Mouse (Mus musculus) embryonic facial prominence, embryonic 14.5 days (tissue): Measurements from ENCODE around the gene Fbxo45. TPM values are rescaled to one million over a fixed set of nuclear protein-coding genes. Genes with fewer than 3 reads are reported as not detected.
A peak's percentile ranks its signal among the peaks of the same experiment; 100 is the strongest.
"Not testable (repeated sequence)": the region's sequence is repeated elsewhere in the genome, so short reads cannot be mapped to it uniquely, and the experiment has no call there.

Experiments used
- ATAC-seq: fragments of 200-750 bp; cut with Nextera tagmentation; 2 replicates; pipeline ENCODE4 v1.8.0; 2017; ENCODE audit warnings: low read depth, moderate number of reproducible peaks, moderate TSS enrichment
- DNase-seq: peaks from one replicate; pipeline ENCODE4 v3.0.0-alpha.2; 2015; ENCODE audit warnings: low spot score
- H3K27ac ChIP-seq: fragments of 300-500 bp; sonication (generic); replicated peaks from 2 replicates; pipeline ENCODE4 v1.5.1; 2014; ENCODE audit warnings: low read depth, mild to moderate bottlenecking, low read length, moderate library complexity
- H3K27me3 ChIP-seq: fragments of 300-500 bp; sonication (generic); replicated peaks from 2 replicates; pipeline ENCODE4 v1.6.1; 2014; ENCODE audit warnings: low read length; ENCODE audit not compliant: control insufficient read depth, insufficient read depth
- H3K36me3 ChIP-seq: fragments of 300-500 bp; sonication (generic); 2 replicates; pipeline ENCODE4 v1.6.1; 2014; ENCODE audit warnings: low read length, mixed read lengths; ENCODE audit not compliant: control insufficient read depth, insufficient read depth
- H3K4me1 ChIP-seq: fragments of 300-500 bp; sonication (generic); 2 replicates; pipeline ENCODE4 v1.6.1; 2014; ENCODE audit warnings: antibody characterized with exemption, low read length; ENCODE audit not compliant: control insufficient read depth, insufficient read depth
- H3K4me2 ChIP-seq: fragments of 300-500 bp; sonication (generic); 2 replicates; pipeline ENCODE4 v1.6.1; 2014; ENCODE audit warnings: low read depth, mild to moderate bottlenecking, low read length, moderate library complexity, mixed read lengths
- H3K4me3 ChIP-seq: fragments of 300-500 bp; sonication (generic); 2 replicates; pipeline ENCODE4 v1.5.1; 2014; ENCODE audit warnings: low read depth, mild to moderate bottlenecking, low read length
- H3K9ac ChIP-seq: fragments of 300-500 bp; sonication (generic); 2 replicates; pipeline ENCODE4 v1.6.1; 2014; ENCODE audit warnings: low read depth, mild to moderate bottlenecking, low read length, moderate library complexity, mixed read lengths
- H3K9me3 ChIP-seq: fragments of 300-500 bp; sonication (generic); 2 replicates; pipeline ENCODE4 v1.6.1; 2016; ENCODE audit warnings: low read length; ENCODE audit not compliant: control insufficient read depth
- WGBS: fragments of 180-500 bp; shearing (Covaris S2); extraction: QIAGEN DNeasy Blood & Tissue Kit; methylation state at CpG from one replicate; pipeline ENCODE4 v1.1.7; 2014; 5-methylcytosine and 5-hydroxymethylcytosine counted together
- polyA plus RNA-seq: library from polyadenylated mRNA; unstranded; fragments of >200 nt; fragmentation: Nextera tagmentation; extraction: Ambion mirVana; gene quantifications from 2 replicates; pipeline ENCODE4 v1.2.1, GENCODE M21; 2014

Gene Fbxo45
- polyA plus RNA-seq, 1 experiment from 2014 or later, result 14.0 TPM

DNA sequence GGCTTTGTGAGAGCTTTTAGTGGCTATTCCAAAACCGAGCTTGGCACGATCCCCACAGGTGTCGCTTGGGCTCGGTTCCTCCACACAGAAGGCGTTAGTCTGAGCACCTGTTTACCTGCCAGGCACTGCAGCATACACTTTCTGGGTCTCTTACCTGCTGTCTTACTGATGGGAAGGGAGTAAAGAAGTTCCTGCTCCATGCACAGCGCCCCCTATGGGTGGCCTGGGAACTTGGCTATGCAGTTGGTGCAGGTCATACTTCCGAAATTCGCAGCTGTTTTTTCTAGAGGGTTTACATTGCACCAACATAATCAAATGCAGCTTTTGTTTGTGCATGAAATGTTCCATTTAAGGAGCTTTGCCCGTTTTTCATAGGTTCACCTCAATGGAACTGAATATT, 26.4 kb upstream of the Fbxo45 start:
- H3K27ac ChIP-seq, result no peak overlapping the region
- no peak overlapping the region for H3K4me2 ChIP-seq
- peaks cover 3% of the 10 kb centered on the region for H3K4me1 ChIP-seq
- H3K9ac ChIP-seq, result no peak overlapping the region
- DNase-seq (no peak), ATAC-seq (no peak)
- H3K36me3 ChIP-seq, result no peaks in the 10 kb centered on the region
- H3K4me3 ChIP-seq, result no peak overlapping the region
- no peaks in the 10 kb centered on the region for H3K9me3 ChIP-seq
- WGBS, result 58% methylated on average over 9 of the region's 9 CpGs
- H3K27me3 ChIP-seq, result no peaks in the 10 kb centered on the region

DNA sequence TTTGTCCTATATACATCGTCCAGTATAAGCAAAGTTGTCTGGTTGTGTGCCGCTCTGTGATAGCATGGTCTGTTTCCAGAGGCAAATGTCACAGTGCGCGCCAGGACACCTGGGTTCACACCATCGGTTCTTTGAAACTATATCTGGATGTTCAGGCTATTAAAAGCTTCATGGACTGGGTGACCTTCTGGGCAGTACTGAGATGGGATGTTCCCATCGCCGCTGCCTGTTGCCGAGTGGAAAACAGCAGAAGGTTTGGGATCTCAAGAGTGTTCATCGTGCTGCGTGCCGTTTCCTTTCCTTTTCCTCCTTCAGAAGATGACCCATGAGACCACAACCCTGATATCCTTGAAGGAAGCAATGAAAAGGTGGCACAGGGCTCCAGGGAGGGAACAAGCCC, 24.3 kb upstream of the Fbxo45 start, which contains the start of gene Smco1:
Smco1 (plus strand) TSS at position 178 of the 400 bp plus-strand sequence.
- H3K9ac ChIP-seq, result no peak within 1 kb of the TSS
- DNase-seq (no peak), ATAC-seq (no peak)
- 85% methylated on average over 11 of the region's 11 CpGs for WGBS
- H3K4me3 ChIP-seq, result no peak within 1 kb of the TSS
- no peaks in the 10 kb centered on the region for H3K27me3 ChIP-seq
- H3K36me3 ChIP-seq, result no peaks in the 10 kb centered on the region
- no peak within 1 kb of the TSS for H3K4me2 ChIP-seq
- no peaks in the 10 kb centered on the region for H3K4me1 ChIP-seq
- no peak within 1 kb of the TSS for H3K27ac ChIP-seq
- H3K9me3 ChIP-seq, result no peaks in the 10 kb centered on the region

DNA sequence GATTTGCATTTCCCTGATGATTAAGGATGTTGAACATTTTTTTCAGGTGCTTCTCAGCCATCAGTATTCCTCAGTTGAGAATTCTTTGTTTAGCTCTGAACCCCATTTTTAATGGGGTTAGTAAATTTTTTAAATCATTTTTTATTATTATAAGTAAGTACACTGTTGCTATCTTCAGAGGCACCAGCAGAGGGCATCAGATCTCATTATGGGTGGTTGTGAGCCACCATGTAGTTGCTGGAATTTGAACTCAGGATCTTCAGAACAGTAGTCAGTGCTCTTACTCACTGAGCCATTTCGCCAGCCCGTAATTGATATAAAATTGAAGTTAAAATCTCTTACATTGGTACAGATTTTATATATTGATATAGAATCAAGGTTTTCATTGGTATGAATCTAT, 17.3 kb upstream of the Fbxo45 start:
- not testable (repeated sequence) for H3K9ac ChIP-seq, H3K36me3 ChIP-seq, H3K27me3 ChIP-seq, H3K4me2 ChIP-seq, ATAC-seq, H3K4me3 ChIP-seq, H3K9me3 ChIP-seq, H3K27ac ChIP-seq, H3K4me1 ChIP-seq, DNase-seq
- 88% methylated on average over 2 of the region's 2 CpGs for WGBS

DNA sequence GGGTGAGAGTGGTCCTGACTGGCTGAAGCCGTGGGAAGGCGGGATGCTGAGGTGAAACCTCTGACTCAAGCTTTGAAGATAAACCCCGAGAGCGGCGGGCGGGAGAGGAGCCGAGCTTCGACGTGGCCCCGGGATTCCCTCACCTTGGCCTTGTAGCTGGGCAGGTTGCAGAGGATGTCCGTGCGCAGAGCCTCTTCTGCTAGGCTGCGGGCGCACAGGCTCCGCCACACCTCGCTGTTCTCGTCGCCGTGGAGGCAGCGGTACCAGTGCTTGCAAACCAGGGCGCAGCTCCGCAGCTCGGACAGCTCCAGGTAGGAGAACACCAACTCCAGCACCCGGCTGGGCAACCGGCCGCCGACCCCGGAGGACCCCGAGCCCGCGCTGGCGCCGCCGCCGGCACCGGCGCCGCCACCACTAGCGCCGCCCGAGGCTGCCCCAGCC, 587 bp downstream of the Fbxo45 start:
- Histone ChIP-seq H3K9ac (peak overlapping the region; percentile 88), H3K4me1 (peaks cover 22% of the 10 kb centered on the region), H3K4me3 (peak overlapping the region; percentile 80), H3K9me3 (no peaks in the 10 kb centered on the region), H3K27ac (peak overlapping the region; percentile 94), H3K4me2 (peak overlapping the region; percentile 65), H3K27me3 (no peaks in the 10 kb centered on the region), H3K36me3 (no peaks in the 10 kb centered on the region)
- ATAC-seq (peak; percentile 45), DNase-seq (peak; percentile 44)
- 0% methylated on average over 19 of the region's 41 CpGs for WGBS

DNA sequence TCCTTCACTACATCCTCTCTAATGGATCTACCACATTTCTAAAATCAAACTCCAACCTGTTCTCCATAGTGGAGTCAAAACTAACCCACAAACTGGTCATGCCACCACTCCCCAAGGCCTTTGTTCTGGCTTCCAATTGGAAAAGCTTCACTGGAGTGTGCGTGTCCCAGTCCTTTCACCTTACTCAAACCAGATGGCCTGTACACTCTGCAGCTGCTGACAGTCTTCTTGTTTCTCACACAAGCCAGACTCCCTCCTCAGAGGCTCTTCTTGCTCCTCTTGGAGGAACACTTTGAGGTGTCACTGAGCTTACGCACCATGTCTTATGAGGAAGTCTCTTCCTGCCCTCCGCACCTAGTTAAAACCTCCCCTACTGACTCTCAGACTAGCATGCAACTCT, 3.1 kb downstream of the Fbxo45 start:
- Histone ChIP-seq H3K4me1 (peaks cover 22% of the 10 kb centered on the region), H3K4me3 (no peak overlapping the region), H3K27ac (no peak overlapping the region), H3K27me3 (no peaks in the 10 kb centered on the region), H3K9me3 (no peaks in the 10 kb centered on the region), H3K4me2 (no peak overlapping the region), H3K36me3 (peaks cover 9% of the 10 kb centered on the region; the same call in 1 of the 2 replicates), H3K9ac (no peak overlapping the region)
- no peak for ATAC-seq
- no peak for DNase-seq
- WGBS, result 79% methylated on average over 3 of the region's 3 CpGs

DNA sequence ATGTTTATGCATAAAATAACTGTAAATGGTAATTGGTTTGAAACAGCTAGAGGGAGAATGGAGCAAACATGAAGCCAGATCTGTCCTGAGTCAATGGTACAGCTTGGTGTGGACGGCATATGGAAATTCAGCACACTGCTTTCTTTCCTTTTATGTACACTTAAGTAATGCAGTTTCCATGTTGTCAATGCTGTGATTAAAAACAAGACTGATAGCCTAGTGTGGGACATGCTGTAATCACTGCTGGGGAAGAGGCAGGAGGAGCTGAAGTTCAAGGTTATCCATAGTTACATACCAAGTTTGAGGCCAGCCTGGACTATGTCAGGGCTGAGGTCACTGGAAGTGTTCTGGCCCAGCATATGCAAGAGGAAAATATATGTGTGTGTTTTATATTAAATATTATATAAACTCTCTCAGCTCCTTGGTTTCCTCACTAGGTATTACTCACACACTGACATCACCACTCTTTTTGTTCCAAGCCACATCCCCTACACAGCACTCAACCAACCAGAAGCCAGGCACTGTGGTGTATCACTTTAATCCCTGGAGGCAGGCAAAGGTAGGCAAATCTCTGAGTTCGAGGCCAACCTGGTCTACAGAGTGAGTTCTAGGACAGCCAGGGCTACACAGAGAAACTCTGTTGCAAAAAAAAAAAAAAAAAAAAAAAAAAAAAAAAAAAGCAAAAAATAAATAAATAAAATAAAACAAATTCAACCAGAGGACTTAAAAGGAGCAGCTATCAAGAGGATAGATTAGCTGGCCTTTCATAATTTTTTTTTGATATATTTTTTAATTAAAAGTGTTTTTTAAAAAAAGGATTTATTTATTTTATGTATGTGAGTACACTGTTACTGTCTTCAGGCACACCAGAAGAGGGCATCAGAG, 7.3 kb downstream of the Fbxo45 start:
- DNase-seq, result no peak
- no peak overlapping the region for H3K4me3 ChIP-seq

DNA sequence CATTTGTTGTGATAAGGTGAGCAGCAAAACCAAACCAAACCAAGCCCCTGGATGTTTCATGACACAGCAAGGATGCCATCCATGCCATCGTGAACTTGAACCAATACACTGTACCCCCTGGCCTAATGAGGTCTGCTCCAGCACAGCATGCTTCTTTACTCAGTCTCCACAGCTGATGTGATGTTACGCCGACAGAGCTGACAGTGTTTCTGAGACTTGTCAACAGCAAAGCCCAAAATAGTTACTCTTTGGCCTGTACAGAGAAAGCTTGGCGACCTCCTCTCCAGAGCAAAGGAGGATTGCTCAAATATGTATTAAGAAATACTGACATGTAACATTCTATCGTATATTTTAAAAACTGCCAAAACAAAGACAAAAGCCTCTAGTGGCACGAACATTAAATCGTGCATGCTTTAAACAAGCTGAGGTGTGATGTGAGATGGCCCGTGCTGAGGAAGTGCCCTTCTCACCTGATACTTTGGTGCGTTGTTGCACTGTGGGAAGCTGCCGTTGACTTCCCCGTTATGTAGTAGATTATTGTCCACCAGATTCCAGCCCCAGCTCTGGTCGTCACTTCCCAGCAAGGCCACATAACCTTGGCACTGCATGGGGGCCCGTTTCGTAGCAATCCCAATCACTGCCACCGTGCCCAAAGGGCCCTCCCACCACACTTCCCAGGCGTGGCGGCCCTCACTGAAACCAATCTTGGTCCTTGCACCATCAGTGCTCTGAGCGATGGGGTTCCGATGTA, 8.9 kb downstream of the Fbxo45 start:
- peaks cover 57% of the 10 kb centered on the region for H3K36me3 ChIP-seq
- H3K27me3 ChIP-seq, result no peaks in the 10 kb centered on the region
- H3K9ac ChIP-seq, result no peak overlapping the region
- no peak for DNase-seq
- H3K9me3 ChIP-seq, result no peaks in the 10 kb centered on the region
- H3K4me2 ChIP-seq, result no peak overlapping the region
- H3K4me1 ChIP-seq, result no peaks in the 10 kb centered on the region
- H3K27ac ChIP-seq, result no peak overlapping the region
- WGBS, result 90% methylated on average over 19 of the region's 19 CpGs
- H3K4me3 ChIP-seq, result no peak overlapping the region
- ATAC-seq, result no peak

More for the DNA sequence above, 7.3 kb downstream of the Fbxo45 start:
- H3K4me2 ChIP-seq, result no peak overlapping the region
- ATAC-seq, result no peak
- H3K27me3 ChIP-seq, result no peaks in the 10 kb centered on the region
- H3K9ac ChIP-seq, result no peak overlapping the region
- WGBS, result 88% methylated on average over 2 of the region's 2 CpGs
- H3K27ac ChIP-seq, result no peak overlapping the region
- peaks cover under 1% of the 10 kb centered on the region; the same call in 1 of the 2 replicates for H3K4me1 ChIP-seq
- H3K36me3 ChIP-seq, result peaks cover 44% of the 10 kb centered on the region
- H3K9me3 ChIP-seq, result no peaks in the 10 kb centered on the region

DNA sequence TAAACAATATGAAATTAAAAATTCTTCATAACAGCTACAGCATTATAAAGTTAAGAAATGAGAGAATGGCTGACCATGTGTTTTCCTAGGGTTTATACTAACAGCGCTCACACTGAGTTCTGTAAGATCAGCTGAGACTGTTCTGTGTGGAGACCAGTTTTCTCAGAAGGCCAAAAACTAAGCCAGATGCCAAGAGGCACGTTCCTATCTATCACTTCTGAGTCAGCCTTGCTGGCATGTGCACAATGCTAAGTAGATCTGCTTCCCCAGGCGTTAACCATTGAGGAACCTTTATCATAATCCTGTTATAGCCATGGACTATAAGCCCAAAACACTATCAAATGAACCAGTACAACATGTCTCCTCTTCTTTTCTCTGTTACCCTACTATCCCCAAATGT, 14.9 kb downstream of the Fbxo45 start:
- H3K4me3 ChIP-seq, ATAC-seq, H3K27me3 ChIP-seq, DNase-seq, H3K4me1 ChIP-seq, H3K9me3 ChIP-seq, H3K9ac ChIP-seq, H3K27ac ChIP-seq, H3K4me2 ChIP-seq: not testable (repeated sequence)
- H3K36me3 ChIP-seq, result peaks cover 42% of the 10 kb centered on the region
- WGBS, result 89% methylated on average over 3 of the region's 3 CpGs
